Mouse (Mus musculus) stomach, embryonic 15.5 days (tissue): ENCODE results near the gene Gm12253. TPM values are rescaled to one million over a fixed set of nuclear protein-coding genes. Genes with fewer than 3 reads are reported as not detected.

Experiments
- polyA plus RNA-seq: library from polyadenylated mRNA; unstranded; fragments of >200 nt; fragmentation: Nextera tagmentation; extraction: Ambion mirVana; gene quantifications from 2 replicates; pipeline ENCODE4 v1.2.1, GENCODE M21; 2015

Gene Gm12253
- polyA plus RNA-seq, 1 experiment from 2014 or later = not detected

Other genes with a start within 250 kb of the Gm12253 start
- gene Igtp, start 233.0 kb upstream of the Gm12253 start, polyA plus RNA-seq = 4.3 and 4.9 TPM in 2 replicates
- gene Irgm2, start 232.9 kb upstream of the Gm12253 start, polyA plus RNA-seq = 3.0 and 3.8 TPM in 2 replicates
- 0.19 and 0.40 TPM in 2 replicates for gene 4930438A08Rik, start 157.8 kb upstream of the Gm12253 start, polyA plus RNA-seq
- 26.9 and 27.5 TPM in 2 replicates for gene Zfp692, start 125.5 kb upstream of the Gm12253 start, polyA plus RNA-seq
- gene Zfp672, start 102.2 kb upstream of the Gm12253 start, polyA plus RNA-seq = 37.8 and 42.6 TPM in 2 replicates
- 30.7 and 30.8 TPM in 2 replicates for gene Sh3bp5l, start 101.8 kb upstream of the Gm12253 start, polyA plus RNA-seq
- 237 and 326 TPM in 2 replicates for gene Lypd8, start 53.5 kb upstream of the Gm12253 start, polyA plus RNA-seq
- 0.19 and 0.24 TPM in 2 replicates for gene 1810065E05Rik, start 11.4 kb upstream of the Gm12253 start, polyA plus RNA-seq
- gene Lypd9, start 20.4 kb downstream of the Gm12253 start, polyA plus RNA-seq = not detected in 2 replicates
- not detected in 2 replicates for gene Olfr30, start 29.7 kb downstream of the Gm12253 start, polyA plus RNA-seq
- not detected in 2 replicates for gene Olfr332, start 60.0 kb downstream of the Gm12253 start, polyA plus RNA-seq
- gene Olfr331, start 70.0 kb downstream of the Gm12253 start, polyA plus RNA-seq = not detected in 2 replicates
- gene Olfr330, start 102.3 kb downstream of the Gm12253 start, polyA plus RNA-seq = not detected in 2 replicates
- gene Olfr329-ps, start 113.9 kb downstream of the Gm12253 start, polyA plus RNA-seq = not detected in 2 replicates
- 0.06 TPM in 1 of 2 replicates, not detected in the other for gene Olfr328, start 123.1 kb downstream of the Gm12253 start, polyA plus RNA-seq
- gene Olfr224, start 138.0 kb downstream of the Gm12253 start, polyA plus RNA-seq = not detected in 2 replicates
- gene Olfr325, start 145.2 kb downstream of the Gm12253 start, polyA plus RNA-seq = not detected in 2 replicates
- not detected in 2 replicates for gene Olfr324, start 162.6 kb downstream of the Gm12253 start, polyA plus RNA-seq
- gene 2210407C18Rik, start 183.5 kb downstream of the Gm12253 start, polyA plus RNA-seq = 0.84 and 2.3 TPM in 2 replicates
- gene Olfr323, start 197.9 kb downstream of the Gm12253 start, polyA plus RNA-seq = not detected in 2 replicates
- 0.45 and 1.2 TPM in 2 replicates for gene Trim58, start 207.9 kb downstream of the Gm12253 start, polyA plus RNA-seq
- not detected in 2 replicates for gene Olfr322, start 226.2 kb downstream of the Gm12253 start, polyA plus RNA-seq
- not detected in 2 replicates for gene Olfr320, start 248.5 kb downstream of the Gm12253 start, polyA plus RNA-seq